Mouse (Mus musculus) neural tube, embryonic 14.5 days (tissue): Measurements from ENCODE around the gene Irs1. TPM values are rescaled to one million over a fixed set of nuclear protein-coding genes. Genes with fewer than 3 reads are reported as not detected.

Experiments used
- ATAC-seq: fragments of 200-750 bp; cut with Nextera tagmentation; 2 replicates; pipeline ENCODE4 v1.8.0; 2017; ENCODE audit warnings: low read depth, mild to moderate bottlenecking, moderate TSS enrichment, moderate library complexity
- H3K27ac ChIP-seq: fragments of 300-500 bp; sonication (generic); 2 replicates; pipeline ENCODE4 v1.5.1; 2014; ENCODE audit warnings: low read depth, mild to moderate bottlenecking, control low read depth, low read length, moderate library complexity, mixed read lengths
- H3K27me3 ChIP-seq: fragments of 300-500 bp; sonication (generic); 2 replicates; pipeline ENCODE4 v1.6.1; 2014; ENCODE audit warnings: low read length; ENCODE audit not compliant: control insufficient read depth, insufficient read depth
- H3K36me3 ChIP-seq: fragments of 300-500 bp; sonication (generic); 2 replicates; pipeline ENCODE4 v1.6.1; 2014; ENCODE audit warnings: low read length, mixed read lengths; ENCODE audit not compliant: control insufficient read depth, insufficient read depth
- H3K4me1 ChIP-seq: fragments of 300-500 bp; sonication (generic); 2 replicates; pipeline ENCODE4 v1.6.1; 2014; ENCODE audit warnings: low read length; ENCODE audit not compliant: control insufficient read depth, insufficient read depth
- H3K4me2 ChIP-seq: fragments of 300-500 bp; sonication (generic); 2 replicates; pipeline ENCODE4 v1.6.1; 2014; ENCODE audit warnings: mild to moderate bottlenecking, low read depth, low read length, control low read depth
- H3K4me3 ChIP-seq: fragments of 300-500 bp; sonication (generic); 2 replicates; pipeline ENCODE4 v1.5.1; 2014; ENCODE audit warnings: low read depth, low read length, control low read depth, mixed read lengths
- H3K9ac ChIP-seq: fragments of 300-500 bp; sonication (generic); replicated peaks from 2 replicates; pipeline ENCODE4 v1.6.1; 2014; ENCODE audit warnings: low read depth, mild to moderate bottlenecking, control low read depth, low read length, mixed read lengths
- H3K9me3 ChIP-seq: fragments of 300-500 bp; sonication (generic); 2 replicates; pipeline ENCODE4 v1.6.1; 2016; ENCODE audit warnings: low read length; ENCODE audit not compliant: control insufficient read depth
- WGBS: fragments of 180-500 bp; shearing (Covaris S2); extraction: QIAGEN DNeasy Blood & Tissue Kit; methylation state at CpG from one replicate; pipeline ENCODE4 v1.1.7; 2014; 5-methylcytosine and 5-hydroxymethylcytosine counted together
- polyA plus RNA-seq: library from polyadenylated mRNA; unstranded; fragments of >200 nt; fragmentation: Nextera tagmentation; extraction: Ambion mirVana; gene quantifications from 2 replicates; pipeline ENCODE4 v1.2.1, GENCODE M21; 2014

Gene Irs1
- polyA plus RNA-seq, 1 experiment from 2014 or later: 9.4 TPM

DNA sequence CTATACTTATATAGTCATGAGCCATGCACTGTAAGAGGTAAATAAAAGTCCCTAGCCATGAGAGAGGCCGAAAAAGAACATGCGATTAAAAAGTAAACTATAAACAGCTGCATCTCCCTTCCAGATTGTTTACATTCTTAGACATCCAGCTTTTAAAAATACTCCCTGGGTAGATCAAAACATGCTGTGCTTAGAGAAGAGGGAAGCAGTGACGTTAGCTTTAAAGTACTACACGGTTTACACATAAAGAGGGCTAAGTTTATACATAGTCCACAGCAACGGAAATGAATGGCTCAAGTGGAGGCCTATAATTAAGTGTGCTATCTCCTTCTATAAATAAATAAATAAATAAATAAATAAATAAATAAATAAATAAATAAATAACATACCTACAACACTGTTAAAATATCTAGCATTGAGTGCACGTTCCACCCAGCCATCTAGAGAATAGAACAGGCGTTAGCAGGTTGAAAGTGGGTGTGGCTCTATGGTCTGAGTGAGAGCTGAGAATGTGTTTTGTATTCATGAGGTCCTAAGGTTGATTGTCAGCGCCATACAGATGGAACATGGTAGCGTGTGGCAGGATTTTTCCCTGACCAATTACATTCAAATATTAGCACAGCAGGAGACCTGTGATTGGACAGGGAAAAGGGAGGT lies 37.3 kb downstream of the Irs1 start:
- H3K27ac ChIP-seq: no peak overlapping the region
- H3K9ac ChIP-seq: no peak overlapping the region
- no peaks in the 10 kb centered on the region for H3K27me3 ChIP-seq
- 78% methylated on average over 9 of the region's 9 CpGs for WGBS
- H3K4me3 ChIP-seq: no peak overlapping the region
- H3K4me2 ChIP-seq: no peak overlapping the region
- no peaks in the 10 kb centered on the region for H3K4me1 ChIP-seq
- no peak for ATAC-seq
- H3K36me3 ChIP-seq: no peaks in the 10 kb centered on the region
- H3K9me3 ChIP-seq: no peaks in the 10 kb centered on the region

- H3K4me1 ChIP-seq: no peaks in the 10 kb centered on the region
- no peak overlapping the region for H3K9ac ChIP-seq
- no peak overlapping the region for H3K4me2 ChIP-seq
- WGBS: 71% methylated on average over 10 of the region's 10 CpGs
- no peak for ATAC-seq
- no peak overlapping the region for H3K27ac ChIP-seq
- no peak overlapping the region for H3K4me3 ChIP-seq
- no peaks in the 10 kb centered on the region for H3K36me3 ChIP-seq
- no peaks in the 10 kb centered on the region for H3K27me3 ChIP-seq
- no peaks in the 10 kb centered on the region for H3K9me3 ChIP-seq
These were observed 43.8 kb downstream of the Irs1 start for GRCm38 (mm10) chr1:82247221-82247951.

DNA sequence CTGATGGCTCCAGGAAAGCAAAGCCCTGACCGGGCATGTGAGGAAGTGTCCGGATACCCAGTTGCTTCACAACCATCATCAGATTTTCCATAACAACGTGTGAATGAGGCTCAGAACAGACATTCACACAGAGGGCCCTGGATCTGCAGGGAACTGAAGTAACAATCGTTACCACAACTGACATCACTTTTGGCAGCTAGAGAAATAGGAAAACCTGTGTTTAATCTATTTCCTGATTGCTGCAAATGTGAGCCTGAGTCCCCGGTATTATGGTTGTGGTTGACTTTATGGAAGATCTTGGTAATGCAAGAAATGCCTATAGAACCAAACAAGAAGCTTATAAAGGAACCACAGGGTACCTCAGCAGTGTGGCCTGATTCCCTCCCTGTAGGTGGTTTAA lies 46.2 kb downstream of the Irs1 start:
- Histone ChIP-seq H3K36me3 (no peaks in the 10 kb centered on the region), H3K27me3 (no peaks in the 10 kb centered on the region), H3K4me3 (no peak overlapping the region), H3K9ac (no peak overlapping the region), H3K9me3 (no peaks in the 10 kb centered on the region), H3K4me2 (no peak overlapping the region), H3K4me1 (no peaks in the 10 kb centered on the region), H3K27ac (no peak overlapping the region)
- ATAC-seq: no peak
- 90% methylated on average over 5 of the region's 5 CpGs for WGBS

DNA sequence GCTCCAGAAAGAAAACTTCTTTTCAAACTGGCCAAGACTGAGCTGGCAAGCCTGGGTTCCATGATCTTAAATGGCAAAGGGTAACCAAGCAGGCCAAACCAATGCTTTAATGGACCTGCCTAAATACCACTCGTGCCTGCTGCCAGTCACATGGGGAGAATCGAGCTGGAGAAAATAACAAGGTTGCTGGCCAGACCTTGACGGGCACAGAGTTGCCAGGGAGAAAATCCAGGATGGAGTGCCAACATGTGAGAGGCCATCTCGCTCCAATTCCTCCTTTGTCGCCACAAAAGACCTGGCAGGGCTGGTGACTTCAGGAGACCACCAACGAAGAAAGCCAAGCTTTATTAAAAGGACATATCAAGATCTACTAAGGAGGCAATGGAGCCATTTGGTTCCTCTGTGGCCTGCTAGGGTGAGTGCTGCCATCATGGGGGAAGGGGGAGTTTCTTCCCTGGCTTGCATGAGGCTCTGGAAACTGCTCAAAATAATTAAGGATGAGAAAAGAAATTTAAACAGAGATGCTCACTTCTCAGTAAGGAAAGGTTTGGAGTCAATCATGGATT lies 47.9 kb downstream of the Irs1 start:
- H3K36me3 ChIP-seq: no peaks in the 10 kb centered on the region
- H3K4me1 ChIP-seq: no peaks in the 10 kb centered on the region
- no peak for ATAC-seq
- H3K27ac ChIP-seq: no peak overlapping the region
- H3K27me3 ChIP-seq: no peaks in the 10 kb centered on the region
- WGBS: 84% methylated on average over 6 of the region's 6 CpGs
- H3K4me3 ChIP-seq: no peak overlapping the region
- H3K4me2 ChIP-seq: no peak overlapping the region
- H3K9ac ChIP-seq: no peak overlapping the region
- no peaks in the 10 kb centered on the region for H3K9me3 ChIP-seq

- Histone ChIP-seq H3K9me3 (no peaks in the 10 kb centered on the region), H3K36me3 (no peaks in the 10 kb centered on the region), H3K4me3 (no peak overlapping the region), H3K9ac (no peak overlapping the region), H3K4me2 (no peak overlapping the region), H3K4me1 (no peaks in the 10 kb centered on the region), H3K27ac (no peak overlapping the region), H3K27me3 (no peaks in the 10 kb centered on the region)
- ATAC-seq: no peak
- WGBS: 85% methylated on average over 3 of the region's 3 CpGs
These were observed 51.6 kb downstream of the Irs1 start for GRCm38 (mm10) chr1:82239409-82240201.

GRCm38 (mm10) chr1:82238245-82238644 lies 53.0 kb downstream of the Irs1 start:
- Histone ChIP-seq H3K36me3 (no peaks in the 10 kb centered on the region), H3K27me3 (no peaks in the 10 kb centered on the region), H3K9me3 (no peaks in the 10 kb centered on the region), H3K9ac (no peak overlapping the region), H3K27ac (no peak overlapping the region), H3K4me3 (no peak overlapping the region), H3K4me2 (no peak overlapping the region), H3K4me1 (no peaks in the 10 kb centered on the region)
- WGBS: 80% methylated on average over 4 of the region's 4 CpGs
- ATAC-seq: no peak

- Histone ChIP-seq H3K27me3 (no peaks in the 10 kb centered on the region), H3K9me3 (no peaks in the 10 kb centered on the region), H3K4me1 (no peaks in the 10 kb centered on the region), H3K27ac (no peak overlapping the region), H3K4me3 (no peak overlapping the region), H3K36me3 (no peaks in the 10 kb centered on the region), H3K9ac (no peak overlapping the region), H3K4me2 (no peak overlapping the region)
- no peak for ATAC-seq
- WGBS: 45% methylated on average over 3 of the region's 3 CpGs
These were observed 55.6 kb downstream of the Irs1 start for GRCm38 (mm10) chr1:82235455-82236104.

DNA sequence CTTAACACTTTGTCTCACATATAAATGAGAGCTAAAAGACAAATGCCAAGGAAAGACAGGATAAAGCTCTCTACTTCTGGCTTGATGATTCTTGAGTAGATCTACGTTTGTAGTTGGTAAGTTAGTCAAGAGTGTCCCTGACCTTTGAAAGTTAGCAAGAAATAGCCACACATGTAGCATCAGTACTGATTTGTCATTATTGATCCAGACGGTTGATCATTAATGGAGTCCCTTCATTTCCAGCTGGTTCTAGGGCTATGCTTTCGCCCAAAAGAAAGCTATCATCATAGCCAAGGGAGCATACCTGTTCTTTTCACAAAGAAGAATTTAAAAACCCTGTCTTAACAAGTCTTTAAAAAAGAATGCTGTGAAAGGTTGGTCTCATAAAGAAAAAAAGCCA lies 56.6 kb downstream of the Irs1 start:
- Histone ChIP-seq H3K9me3 (no peaks in the 10 kb centered on the region), H3K9ac (no peak overlapping the region), H3K4me2 (no peak overlapping the region), H3K27ac (no peak overlapping the region), H3K27me3 (no peaks in the 10 kb centered on the region), H3K36me3 (no peaks in the 10 kb centered on the region), H3K4me1 (no peaks in the 10 kb centered on the region), H3K4me3 (no peak overlapping the region)
- 93% methylated on average over 3 of the region's 3 CpGs for WGBS
- ATAC-seq: no peak
